Mouse (Mus musculus) midbrain, embryonic 11.5 days (tissue): ENCODE results near the gene Gm38431. TPM values are rescaled to one million over a fixed set of nuclear protein-coding genes. Genes with fewer than 3 reads are reported as not detected.
A peak's percentile ranks its signal among the peaks of the same experiment; 100 is the strongest.

Source experiments
- ATAC-seq: fragments of 200-750 bp; cut with Nextera tagmentation; 2 replicates; pipeline ENCODE4 v1.8.0; 2017; ENCODE audit warnings: moderate TSS enrichment, moderate library complexity; ENCODE audit not compliant: low FRiP score
- DNase-seq: peaks from one replicate; pipeline ENCODE4 v3.0.0; 2015; ENCODE audit warnings: low spot score; ENCODE audit errors: missing footprints
- H3K27ac ChIP-seq: fragments of 300-500 bp; sonication (generic); 2 replicates; pipeline ENCODE4 v1.5.1; 2014; ENCODE audit warnings: low read depth, low read length
- H3K27me3 ChIP-seq: fragments of 300-500 bp; sonication (generic); 2 replicates; pipeline ENCODE4 v1.6.1; 2014; ENCODE audit warnings: mild to moderate bottlenecking, low read length, moderate library complexity, mixed read lengths; ENCODE audit not compliant: control insufficient read depth, insufficient read depth
- H3K36me3 ChIP-seq: fragments of 300-500 bp; sonication (generic); 2 replicates; pipeline ENCODE4 v1.6.1; 2014; ENCODE audit warnings: mild to moderate bottlenecking, low read length, moderate library complexity, mixed read lengths; ENCODE audit not compliant: control insufficient read depth, insufficient read depth
- H3K4me1 ChIP-seq: fragments of 300-500 bp; sonication (generic); 2 replicates; pipeline ENCODE4 v1.6.1; 2014; ENCODE audit warnings: low read length; ENCODE audit not compliant: control insufficient read depth, insufficient read depth
- H3K4me2 ChIP-seq: fragments of 300-500 bp; sonication (generic); 2 replicates; pipeline ENCODE4 v1.6.1; 2014; ENCODE audit warnings: mild to moderate bottlenecking, moderate library complexity
- H3K4me3 ChIP-seq: fragments of 300-500 bp; sonication (generic); 2 replicates; pipeline ENCODE4 v1.5.1; 2014; ENCODE audit warnings: low read depth, low read length
- H3K9ac ChIP-seq: fragments of 300-500 bp; sonication (generic); 2 replicates; pipeline ENCODE4 v1.6.1; 2014; ENCODE audit warnings: low read length
- H3K9me3 ChIP-seq: fragments of 300-500 bp; sonication (generic); 2 replicates; pipeline ENCODE4 v1.6.1; 2016; ENCODE audit warnings: low read length; ENCODE audit not compliant: control insufficient read depth
- WGBS: fragments of 180-500 bp; shearing (Covaris S2); extraction: QIAGEN DNeasy Blood & Tissue Kit; methylation state at CpG from one replicate; pipeline ENCODE4 v1.1.7; 2014; 5-methylcytosine and 5-hydroxymethylcytosine counted together
- polyA plus RNA-seq: library from polyadenylated mRNA; unstranded; fragments of >200 nt; fragmentation: Nextera tagmentation; extraction: Ambion mirVana; gene quantifications from 2 replicates; pipeline ENCODE4 v1.2.1, GENCODE M21; 2014

Gm38431 gene
- polyA plus RNA-seq, 1 experiment from 2014 or later = 2.1 TPM

- H3K4me1 ChIP-seq = peaks cover 12% of the 10 kb centered on the region
- no peaks in the 10 kb centered on the region for H3K9me3 ChIP-seq
- no peak overlapping the region for H3K27ac ChIP-seq
- peaks cover 8% of the 10 kb centered on the region; the same call in 1 of the 2 replicates for H3K36me3 ChIP-seq
- DNase-seq (no peak), ATAC-seq (no peak)
- H3K4me2 ChIP-seq = no peak overlapping the region
- H3K9ac ChIP-seq = no peak overlapping the region
- no peaks in the 10 kb centered on the region for H3K27me3 ChIP-seq
- 93% methylated on average over 9 of the region's 9 CpGs for WGBS
- H3K4me3 ChIP-seq = no peak overlapping the region
Observed at GRCm38 (mm10) chr9:21093423-21093822, 1.6 kb upstream of the Gm38431 start.

DNA sequence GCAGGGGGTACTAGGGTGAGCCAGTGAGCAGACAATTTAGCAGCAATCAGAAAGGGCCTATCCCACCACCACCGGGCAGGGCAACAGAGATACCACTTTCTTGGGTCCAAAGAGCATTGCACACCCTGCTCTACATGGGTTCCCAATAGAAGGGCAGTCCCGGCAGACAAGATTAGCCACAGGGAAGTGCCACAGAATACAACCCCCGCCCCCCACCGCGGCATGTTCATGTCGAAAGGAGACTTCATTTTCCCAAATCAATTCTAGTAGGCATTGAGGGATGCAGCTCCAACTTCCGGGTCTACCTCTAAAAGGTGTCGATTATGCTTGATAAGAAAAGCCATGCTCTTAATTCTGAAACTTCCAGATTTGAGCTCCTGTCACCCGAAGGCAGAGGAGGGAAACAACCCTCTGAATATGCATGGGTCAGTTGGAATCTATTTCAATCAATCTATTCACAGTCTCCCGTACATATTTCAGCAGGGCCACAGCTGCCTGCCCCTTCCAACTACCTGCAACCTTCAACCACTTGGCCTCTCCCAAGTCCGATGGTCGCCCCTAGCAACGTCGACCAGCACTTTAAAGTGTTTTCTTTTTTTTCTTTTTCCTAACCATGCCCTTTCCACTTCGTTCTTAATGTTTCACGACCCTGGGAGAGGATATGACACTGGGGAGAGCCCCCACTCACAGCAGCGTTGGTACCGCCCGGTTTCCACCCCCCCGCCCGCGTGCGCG lies 658 bp downstream of the Gm38431 start:
- 3% methylated on average over 24 of the region's 24 CpGs for WGBS

GRCm38 (mm10) chr9:21090537-21090936 lies 1.3 kb downstream of the Gm38431 start:
- ATAC-seq (no peak), DNase-seq (no peak)
- H3K4me1 ChIP-seq = peaks cover 12% of the 10 kb centered on the region
- 97% methylated on average over 1 of the region's 1 CpGs for WGBS
- peak overlapping the region; percentile 89 for H3K4me2 ChIP-seq
- no peak overlapping the region for H3K27ac ChIP-seq
- peak overlapping the region; percentile 89 for H3K9ac ChIP-seq
- peaks cover 21% of the 10 kb centered on the region; the same call in 1 of the 2 replicates for H3K36me3 ChIP-seq
- peak overlapping the region; percentile 76 for H3K4me3 ChIP-seq
- no peaks in the 10 kb centered on the region for H3K9me3 ChIP-seq
- H3K27me3 ChIP-seq = no peaks in the 10 kb centered on the region

More for the DNA sequence above, 658 bp downstream of the Gm38431 start:
- Histone ChIP-seq H3K27ac (peak overlapping the region; percentile 71), H3K27me3 (no peaks in the 10 kb centered on the region), H3K4me2 (peak overlapping the region; percentile 89), H3K9me3 (no peaks in the 10 kb centered on the region), H3K4me3 (peak overlapping the region; percentile 76), H3K9ac (peak overlapping the region; percentile 89), H3K4me1 (peaks cover 12% of the 10 kb centered on the region), H3K36me3 (peaks cover 15% of the 10 kb centered on the region; the same call in 1 of the 2 replicates)
- peak; percentile 26 for ATAC-seq
- peak; percentile 88 for DNase-seq

DNA sequence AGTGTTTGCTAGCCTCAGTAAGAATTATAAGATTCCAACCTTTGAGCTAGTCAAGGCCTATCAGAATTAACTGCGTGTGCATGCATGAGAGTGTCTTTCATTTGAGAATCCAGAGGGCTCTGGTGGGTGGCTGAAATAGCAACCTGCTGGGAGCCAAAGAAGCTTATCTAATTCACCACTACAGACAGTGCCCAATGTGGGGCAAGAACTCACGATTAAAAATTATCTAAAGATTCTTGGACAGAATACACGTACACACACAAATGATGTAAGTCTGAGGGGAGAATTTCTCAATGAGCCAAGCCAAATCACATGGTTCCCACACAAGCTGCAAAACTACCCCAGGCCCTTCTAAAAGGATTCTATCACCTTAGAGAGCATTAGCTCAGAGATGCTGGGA lies 8.5 kb downstream of the Gm38431 start:
- DNase-seq (no peak), ATAC-seq (no peak)
- H3K4me3 ChIP-seq = no peak overlapping the region
- WGBS = 82% methylated on average over 3 of the region's 3 CpGs
- H3K36me3 ChIP-seq = peaks cover 63% of the 10 kb centered on the region
- H3K9ac ChIP-seq = no peak overlapping the region
- H3K27ac ChIP-seq = no peak overlapping the region
- no peak overlapping the region for H3K4me2 ChIP-seq
- no peaks in the 10 kb centered on the region for H3K9me3 ChIP-seq
- no peaks in the 10 kb centered on the region for H3K4me1 ChIP-seq
- H3K27me3 ChIP-seq = no peaks in the 10 kb centered on the region

DNA sequence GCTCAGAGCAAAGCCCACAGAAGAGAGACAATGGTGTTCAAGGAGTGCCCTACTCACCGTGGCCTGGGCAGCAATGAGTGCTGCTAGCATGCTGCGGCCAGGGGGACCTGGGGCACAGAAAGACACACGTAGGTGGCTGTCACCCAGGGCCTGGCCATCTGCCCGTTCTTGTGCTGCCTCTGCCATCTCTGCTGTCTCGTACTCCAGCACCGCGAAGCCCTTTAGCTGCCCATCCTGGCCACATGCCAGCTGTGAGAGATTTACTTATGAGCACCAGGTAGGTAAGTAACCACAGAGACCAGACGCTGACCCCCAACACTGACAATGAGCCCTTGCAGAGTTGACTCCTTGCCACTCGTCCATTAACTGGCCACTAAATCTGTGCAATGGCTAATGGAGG lies 10.7 kb downstream of the Gm38431 start:
- 92% methylated on average over 9 of the region's 9 CpGs for WGBS
- H3K36me3 ChIP-seq = peaks cover 75% of the 10 kb centered on the region
- no peak for DNase-seq

GRCm38 (mm10) chr9:21075625-21076024 lies 16.2 kb downstream of the Gm38431 start:
- no peaks in the 10 kb centered on the region for H3K27me3 ChIP-seq
- H3K4me1 ChIP-seq = peaks cover 7% of the 10 kb centered on the region
- WGBS = 85% methylated on average over 3 of the region's 3 CpGs
- no peak for DNase-seq
- peaks cover 42% of the 10 kb centered on the region for H3K36me3 ChIP-seq
- H3K9ac ChIP-seq = no peak overlapping the region
- H3K27ac ChIP-seq = no peak overlapping the region
- no peaks in the 10 kb centered on the region for H3K9me3 ChIP-seq
- no peak overlapping the region for H3K4me3 ChIP-seq
- no peak for ATAC-seq
- no peak overlapping the region for H3K4me2 ChIP-seq

More for the DNA sequence above, 10.7 kb downstream of the Gm38431 start:
- Histone ChIP-seq H3K4me2 (no peak overlapping the region), H3K4me3 (no peak overlapping the region), H3K4me1 (no peaks in the 10 kb centered on the region), H3K27ac (no peak overlapping the region), H3K27me3 (no peaks in the 10 kb centered on the region), H3K9me3 (no peaks in the 10 kb centered on the region), H3K9ac (no peak overlapping the region)
- ATAC-seq = no peak

DNA sequence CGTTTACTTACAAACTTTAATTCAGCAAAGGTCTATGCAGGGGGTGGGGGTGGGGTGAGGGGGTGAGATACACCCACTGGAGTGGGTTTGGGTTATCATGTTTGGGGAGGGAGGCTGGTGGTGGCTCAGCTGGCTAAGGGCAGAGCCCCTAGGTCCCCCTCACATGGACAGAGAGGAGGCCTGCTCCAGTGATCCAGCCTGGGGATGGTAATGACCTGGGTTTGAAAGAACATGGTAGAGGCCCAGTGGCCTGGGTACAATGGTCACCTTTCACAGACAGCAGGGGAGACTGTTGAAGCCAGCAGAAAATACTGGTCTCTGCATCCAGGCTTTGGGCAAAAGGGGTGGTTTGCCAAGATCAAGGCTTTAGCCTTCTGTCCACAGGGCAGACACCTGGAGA lies 17.6 kb downstream of the Gm38431 start:
- no peak for ATAC-seq
- no peak overlapping the region for H3K4me3 ChIP-seq
- H3K4me2 ChIP-seq = no peak overlapping the region
- peaks cover 7% of the 10 kb centered on the region for H3K4me1 ChIP-seq
- H3K27me3 ChIP-seq = no peaks in the 10 kb centered on the region
- H3K27ac ChIP-seq = no peak overlapping the region
- peaks cover 33% of the 10 kb centered on the region for H3K36me3 ChIP-seq
- no peak for DNase-seq
- 97% methylated on average over 1 of the region's 1 CpGs for WGBS
- H3K9me3 ChIP-seq = no peaks in the 10 kb centered on the region
- H3K9ac ChIP-seq = no peak overlapping the region

- Histone ChIP-seq H3K9ac (peak within 1 kb of the TSS; percentile 89), H3K36me3 (peaks cover 24% of the 10 kb centered on the region), H3K27ac (no peak within 1 kb of the TSS; the same call in 1 of the 2 replicates), H3K9me3 (no peaks in the 10 kb centered on the region), H3K4me1 (peaks cover 7% of the 10 kb centered on the region), H3K4me3 (peak within 1 kb of the TSS; percentile 82), H3K4me2 (peak within 1 kb of the TSS; percentile 82), H3K27me3 (no peaks in the 10 kb centered on the region)
- ATAC-seq (peak; percentile 97), DNase-seq (peak; percentile 98)
- 4% methylated on average over 57 of the region's 58 CpGs for WGBS
Observed at GRCm38 (mm10) chr9:21073044-21073840, 18.6 kb downstream of the Gm38431 start, which contains the start of the genes Gm49373 and Fdx1l. TSS of gene Gm49373 (minus strand) at chr9:21073096. TSS of gene Fdx1l (minus strand) at chr9:21073614.

DNA sequence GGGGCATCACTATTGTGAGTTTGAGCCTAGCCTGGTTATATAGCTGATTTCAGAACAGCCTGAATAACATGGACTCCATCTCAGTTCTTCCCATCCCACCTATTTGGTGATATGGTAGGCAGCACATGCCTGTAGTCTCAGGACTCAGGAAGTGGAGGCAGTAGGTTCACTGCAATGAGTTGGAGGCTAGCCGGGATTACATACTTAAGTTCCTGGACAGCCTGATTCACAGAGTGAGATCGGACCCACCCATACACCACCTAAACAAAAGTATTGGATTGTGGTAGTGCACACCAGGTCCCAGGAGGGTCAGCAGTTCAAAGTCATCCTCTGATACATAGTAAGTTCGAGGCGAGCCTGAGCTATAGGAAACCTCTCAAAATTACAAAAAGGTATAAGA lies 19.2 kb downstream of the Gm38431 start:
- peak; percentile 3; the same call in 1 of the 2 replicates for ATAC-seq
- H3K9me3 ChIP-seq = no peaks in the 10 kb centered on the region

More for the DNA sequence above, 19.2 kb downstream of the Gm38431 start:
- no peak for DNase-seq
- no peak overlapping the region for H3K27ac ChIP-seq
- peak overlapping the region; percentile 82 for H3K4me2 ChIP-seq
- H3K36me3 ChIP-seq = peaks cover 19% of the 10 kb centered on the region
- peak overlapping the region; percentile 89 for H3K9ac ChIP-seq
- peak overlapping the region; percentile 82 for H3K4me3 ChIP-seq
- WGBS = 16% methylated on average over 4 of the region's 4 CpGs
- H3K4me1 ChIP-seq = peaks cover 7% of the 10 kb centered on the region
- no peaks in the 10 kb centered on the region for H3K27me3 ChIP-seq
